Mouse (Mus musculus): Measurements from ENCODE around the gene Neurog1. TPM values are rescaled to one million over a fixed set of nuclear protein-coding genes. Genes with fewer than 3 reads are reported as not detected.

Neurog1 gene
- polyA plus RNA-seq, 1 experiment from 2014 or later, result 4.5 TPM

DNA sequence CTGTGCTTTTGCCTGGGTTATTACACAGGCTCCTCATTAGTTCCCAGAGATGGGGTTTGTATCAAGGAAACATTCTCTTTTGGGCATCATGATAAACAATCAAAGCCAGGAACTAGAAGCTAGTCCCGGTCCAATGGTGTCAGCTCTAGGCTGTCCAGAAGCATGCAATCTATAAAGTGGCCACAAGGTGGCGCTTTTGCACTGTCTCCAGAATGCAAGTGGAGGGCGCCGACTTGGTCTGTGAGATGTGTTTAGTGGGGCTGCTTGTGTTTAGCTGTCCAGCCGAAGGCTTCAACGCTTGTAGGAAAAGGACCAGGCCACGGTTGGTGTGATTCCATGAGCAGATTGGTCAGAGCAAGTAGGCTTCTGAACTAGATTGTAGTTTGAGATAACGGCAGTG lies 27.5 kb upstream of the Neurog1 start:
- ATAC-seq (ENCODE audit: low read depth), result peak; percentile 94
- 21% methylated on average over 8 of the region's 8 CpGs for WGBS
- Histone ChIP-seq H3K9me3 (no peaks in the 10 kb centered on the region), H3K4me3 (no peak overlapping the region), H3K9ac (no peak overlapping the region), H3K4me1 (replicated peaks) (no peaks in the 10 kb centered on the region), H3K4me2 (no peak overlapping the region), H3K27me3 (peaks cover 14% of the 10 kb centered on the region; the same call in 1 of the 2 replicates), H3K27ac (replicated peaks) (no peak overlapping the region), H3K36me3 (no peaks in the 10 kb centered on the region)

DNA sequence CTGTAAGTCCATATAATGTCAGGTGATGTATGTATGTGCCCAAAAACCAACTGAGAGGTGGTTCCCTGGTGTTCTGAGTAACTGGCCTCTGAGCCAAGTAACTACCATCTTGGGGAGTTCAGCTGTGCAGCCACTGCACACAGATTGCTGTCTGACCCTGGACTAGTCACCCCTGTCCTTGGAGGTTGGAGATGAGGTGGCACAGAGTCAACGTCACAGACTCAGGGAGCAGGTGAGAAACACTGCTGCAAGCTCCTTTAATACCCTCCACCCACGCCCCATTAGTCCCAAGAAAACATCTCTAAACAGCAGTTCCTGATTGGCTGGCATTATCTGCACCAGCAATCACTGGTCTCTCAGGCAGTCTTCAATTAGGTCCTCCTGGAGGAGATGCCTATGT lies 23.2 kb upstream of the Neurog1 start:
- Histone ChIP-seq H3K36me3 (no peaks in the 10 kb centered on the region), H3K4me1 (replicated peaks) (no peaks in the 10 kb centered on the region), H3K27me3 (peaks cover 4% of the 10 kb centered on the region), H3K9ac (no peak overlapping the region), H3K9me3 (peaks cover 3% of the 10 kb centered on the region; the same call in 1 of the 2 replicates), H3K4me3 (no peak overlapping the region), H3K27ac (replicated peaks) (no peak overlapping the region), H3K4me2 (no peak overlapping the region)
- WGBS, result 62% methylated on average over 2 of the region's 2 CpGs
- no peak for ATAC-seq (ENCODE audit: low read depth)

DNA sequence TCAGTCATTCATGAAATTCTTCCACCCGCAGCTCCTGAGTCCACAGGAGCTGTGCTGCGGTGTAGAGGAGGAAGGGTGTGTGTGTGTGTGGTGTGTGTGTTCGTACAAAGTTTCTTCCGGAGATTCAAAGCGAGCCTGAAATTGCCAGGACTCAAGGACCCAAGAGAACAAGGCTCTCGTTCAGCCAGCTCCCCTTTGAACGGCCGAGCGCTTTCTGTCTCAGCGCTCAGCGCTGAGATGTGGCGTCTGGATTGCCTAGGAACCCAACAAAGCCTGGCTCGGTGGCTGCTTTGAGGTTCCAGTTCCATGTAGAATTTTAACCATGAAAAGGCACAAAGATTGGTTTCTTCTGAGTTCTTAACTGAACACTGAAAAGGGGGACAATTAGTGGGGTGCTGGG lies 18.2 kb upstream of the Neurog1 start:
- H3K27me3 ChIP-seq, result peaks cover 35% of the 10 kb centered on the region
- no peak for ATAC-seq (ENCODE audit: low read depth)
- 61% methylated on average over 13 of the region's 13 CpGs for WGBS

DNA sequence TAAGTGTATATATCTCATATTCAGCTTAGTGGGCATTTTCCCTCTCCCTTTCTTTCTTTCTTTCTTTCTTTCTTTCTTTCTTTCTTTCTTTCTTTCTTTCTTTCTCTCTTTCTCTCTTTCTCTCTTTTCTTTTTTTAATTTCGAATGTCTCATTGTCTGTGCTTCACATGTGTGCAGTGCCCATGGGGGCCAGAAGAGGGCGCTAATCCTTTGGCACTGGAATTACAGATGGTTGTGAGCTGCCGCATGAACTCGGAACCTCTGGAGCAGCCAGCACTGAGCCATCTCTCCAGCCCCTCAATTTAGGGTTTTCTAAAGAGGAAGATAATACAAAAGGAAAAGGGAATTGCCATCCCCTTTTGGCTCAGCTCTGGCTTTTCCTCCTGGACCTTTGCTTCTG lies 15.4 kb upstream of the Neurog1 start:
- Histone ChIP-seq H3K9me3 (no peaks in the 10 kb centered on the region; the same call in none of the 2 replicates), H3K9ac (no peak overlapping the region), H3K4me2 (no peak overlapping the region), H3K27me3 (peaks cover 62% of the 10 kb centered on the region), H3K4me3 (no peak overlapping the region), H3K36me3 (no peaks in the 10 kb centered on the region), H3K4me1 (replicated peaks) (no peaks in the 10 kb centered on the region; the same call in 1 of the 2 replicates), H3K27ac (replicated peaks) (no peak overlapping the region)
- ATAC-seq (ENCODE audit: low read depth), result no peak
- 79% methylated on average over 4 of the region's 4 CpGs for WGBS

More for the DNA sequence above, 18.2 kb upstream of the Neurog1 start:
- Histone ChIP-seq H3K4me2 (no peak overlapping the region), H3K27ac (replicated peaks) (no peak overlapping the region), H3K9ac (no peak overlapping the region), H3K9me3 (peaks cover 3% of the 10 kb centered on the region; the same call in 1 of the 2 replicates), H3K4me1 (replicated peaks) (no peaks in the 10 kb centered on the region; the same call in 1 of the 2 replicates), H3K36me3 (no peaks in the 10 kb centered on the region), H3K4me3 (no peak overlapping the region)

DNA sequence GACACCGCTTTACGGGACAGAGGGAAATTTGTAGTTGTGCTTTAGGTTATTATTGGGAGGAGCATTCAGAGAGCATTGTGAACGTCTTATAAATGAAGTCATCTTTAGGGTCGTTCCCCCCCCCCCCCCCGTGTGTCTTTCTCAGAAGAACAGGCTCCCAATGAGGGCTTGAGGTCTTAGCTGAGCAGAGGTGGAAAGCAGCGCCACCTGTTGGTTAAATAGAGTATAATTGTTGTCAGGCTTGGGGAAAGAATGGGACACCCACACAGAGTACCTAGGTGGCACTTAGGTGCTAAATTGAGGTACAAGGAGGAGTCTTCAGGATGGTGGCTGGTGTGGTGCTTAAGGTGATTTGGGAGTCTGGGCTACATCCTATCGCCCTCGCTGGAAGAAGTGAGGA lies 14.5 kb upstream of the Neurog1 start:
- Histone ChIP-seq H3K4me3 (no peak overlapping the region), H3K27ac (replicated peaks) (no peak overlapping the region), H3K4me1 (replicated peaks) (no peaks in the 10 kb centered on the region; the same call in 1 of the 2 replicates), H3K9ac (no peak overlapping the region), H3K9me3 (no peaks in the 10 kb centered on the region; the same call in none of the 2 replicates), H3K36me3 (no peaks in the 10 kb centered on the region), H3K4me2 (no peak overlapping the region), H3K27me3 (peaks cover 72% of the 10 kb centered on the region)
- peak; percentile 32; the same call in 1 of the 2 replicates for ATAC-seq (ENCODE audit: low read depth)
- WGBS, result 39% methylated on average over 8 of the region's 8 CpGs

DNA sequence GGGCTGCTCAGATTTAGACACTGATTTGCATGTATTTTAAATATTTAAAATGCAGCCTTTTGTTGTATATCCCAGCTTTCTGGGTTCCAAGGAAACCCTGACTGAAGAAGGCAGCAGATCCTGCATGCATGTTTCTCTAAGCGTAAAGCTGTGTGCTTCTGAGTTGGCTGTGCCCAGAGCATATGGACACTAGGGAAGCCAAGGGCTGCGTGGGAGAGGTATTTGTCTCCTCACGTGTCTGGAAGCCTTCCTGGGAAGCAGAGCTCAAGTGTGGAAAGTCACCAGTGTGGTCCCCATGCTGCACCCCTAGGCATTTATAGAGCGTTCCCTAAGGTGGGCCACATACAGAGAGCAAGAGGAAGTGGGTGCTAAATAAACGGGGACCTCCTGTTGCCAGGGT lies 13.7 kb upstream of the Neurog1 start:
- Histone ChIP-seq H3K27me3 (peaks cover 80% of the 10 kb centered on the region), H3K27ac (replicated peaks) (no peak overlapping the region)

DNA sequence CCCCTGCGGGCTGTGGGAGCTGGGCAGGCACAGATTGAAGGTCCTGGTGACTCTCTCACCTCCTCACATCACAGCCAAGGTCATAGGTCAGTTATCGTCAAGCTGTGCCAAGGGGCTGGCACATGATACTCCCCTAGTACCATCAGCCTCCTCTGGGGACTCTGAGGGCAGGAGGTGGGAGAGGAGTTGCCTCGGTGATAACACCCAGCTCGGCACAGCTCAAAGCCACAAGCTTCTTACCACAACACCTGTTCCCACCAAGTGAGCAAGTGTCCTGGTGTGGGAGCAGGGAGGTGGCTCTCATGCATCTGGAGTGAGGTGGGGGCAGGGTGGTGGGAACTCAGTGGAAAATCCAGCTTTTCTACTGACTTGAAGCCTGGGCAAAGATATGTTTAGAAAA lies 10.3 kb upstream of the Neurog1 start:
- H3K4me2 ChIP-seq, result no peak overlapping the region
- H3K36me3 ChIP-seq, result no peaks in the 10 kb centered on the region
- H3K4me1 ChIP-seq (replicated peaks), result peaks cover 28% of the 10 kb centered on the region
- H3K9me3 ChIP-seq, result no peaks in the 10 kb centered on the region; the same call in 1 of the 2 replicates
- no peak overlapping the region for H3K4me3 ChIP-seq
- no peak overlapping the region for H3K27ac ChIP-seq (replicated peaks)
- WGBS, result 60% methylated on average over 4 of the region's 4 CpGs
- no peak for ATAC-seq (ENCODE audit: low read depth)
- peaks cover 92% of the 10 kb centered on the region for H3K27me3 ChIP-seq
- H3K9ac ChIP-seq, result no peak overlapping the region

More for the DNA sequence above, 13.7 kb upstream of the Neurog1 start:
- Histone ChIP-seq H3K9me3 (no peaks in the 10 kb centered on the region; the same call in 1 of the 2 replicates), H3K4me3 (no peak overlapping the region), H3K4me1 (replicated peaks) (no peaks in the 10 kb centered on the region; the same call in 1 of the 2 replicates), H3K36me3 (no peaks in the 10 kb centered on the region), H3K4me2 (no peak overlapping the region), H3K9ac (no peak overlapping the region)
- WGBS, result 72% methylated on average over 5 of the region's 5 CpGs
- ATAC-seq (ENCODE audit: low read depth), result no peak

DNA sequence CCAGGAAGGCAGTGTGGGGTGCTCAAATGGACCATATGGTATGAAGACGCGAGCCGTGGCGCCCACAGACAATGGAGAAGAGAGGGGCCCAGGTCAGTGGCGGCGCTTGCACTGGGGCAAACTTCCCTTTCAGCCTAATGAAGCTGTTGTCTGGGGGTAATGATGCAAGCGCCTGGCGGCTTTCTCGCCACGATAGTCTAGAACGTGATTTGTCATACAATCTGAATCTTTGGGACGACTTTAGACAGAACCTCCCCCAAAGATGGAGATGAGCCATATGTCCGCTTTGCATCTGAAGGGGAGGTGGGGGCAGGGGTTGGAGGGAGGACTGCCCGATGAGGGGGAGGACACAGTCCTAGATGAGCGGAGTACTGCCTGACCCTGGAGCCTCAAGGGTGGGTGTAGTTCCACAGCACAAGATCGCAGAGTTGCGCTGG lies 8.4 kb upstream of the Neurog1 start:
- Histone ChIP-seq H3K27ac (replicated peaks) (no peak overlapping the region), H3K4me3 (no peak overlapping the region), H3K27me3 (peaks cover 100% of the 10 kb centered on the region), H3K9me3 (no peaks in the 10 kb centered on the region; the same call in 1 of the 2 replicates), H3K4me2 (no peak overlapping the region), H3K4me1 (replicated peaks) (peaks cover 43% of the 10 kb centered on the region), H3K9ac (0 out of 2 replicates have a peak overlapping the region, but pooled peaks have one; percentile 17), H3K36me3 (no peaks in the 10 kb centered on the region)
- WGBS, result under 1% methylated on average over 17 of the region's 17 CpGs
- peak; percentile 24 for ATAC-seq (ENCODE audit: low read depth)

DNA sequence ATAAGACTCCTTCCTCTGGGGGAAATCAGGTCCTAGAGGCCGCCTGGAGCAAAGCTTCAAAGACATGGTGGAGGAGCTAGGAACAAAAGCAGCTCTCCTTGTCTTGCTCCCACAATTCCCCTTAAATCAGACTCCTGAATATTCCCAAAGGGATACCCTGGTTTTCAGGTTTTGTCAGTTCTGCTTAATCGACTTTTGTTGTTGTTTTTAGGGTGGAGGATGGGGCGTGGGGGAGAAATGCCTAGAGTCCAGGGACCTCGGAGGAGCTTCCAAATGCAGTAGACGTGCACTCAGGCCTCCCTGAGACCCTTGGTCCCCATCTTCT lies 7.9 kb upstream of the Neurog1 start:
- Histone ChIP-seq H3K4me2 (no peak overlapping the region), H3K27me3 (peaks cover 100% of the 10 kb centered on the region), H3K9me3 (no peaks in the 10 kb centered on the region; the same call in 1 of the 2 replicates), H3K4me3 (no peak overlapping the region), H3K9ac (0 out of 2 replicates have a peak overlapping the region, but pooled peaks have one; percentile 17), H3K36me3 (no peaks in the 10 kb centered on the region), H3K4me1 (replicated peaks) (peaks cover 44% of the 10 kb centered on the region), H3K27ac (replicated peaks) (no peak overlapping the region)
- 3% methylated on average over 5 of the region's 5 CpGs for WGBS
- no peak for ATAC-seq (ENCODE audit: low read depth)

DNA sequence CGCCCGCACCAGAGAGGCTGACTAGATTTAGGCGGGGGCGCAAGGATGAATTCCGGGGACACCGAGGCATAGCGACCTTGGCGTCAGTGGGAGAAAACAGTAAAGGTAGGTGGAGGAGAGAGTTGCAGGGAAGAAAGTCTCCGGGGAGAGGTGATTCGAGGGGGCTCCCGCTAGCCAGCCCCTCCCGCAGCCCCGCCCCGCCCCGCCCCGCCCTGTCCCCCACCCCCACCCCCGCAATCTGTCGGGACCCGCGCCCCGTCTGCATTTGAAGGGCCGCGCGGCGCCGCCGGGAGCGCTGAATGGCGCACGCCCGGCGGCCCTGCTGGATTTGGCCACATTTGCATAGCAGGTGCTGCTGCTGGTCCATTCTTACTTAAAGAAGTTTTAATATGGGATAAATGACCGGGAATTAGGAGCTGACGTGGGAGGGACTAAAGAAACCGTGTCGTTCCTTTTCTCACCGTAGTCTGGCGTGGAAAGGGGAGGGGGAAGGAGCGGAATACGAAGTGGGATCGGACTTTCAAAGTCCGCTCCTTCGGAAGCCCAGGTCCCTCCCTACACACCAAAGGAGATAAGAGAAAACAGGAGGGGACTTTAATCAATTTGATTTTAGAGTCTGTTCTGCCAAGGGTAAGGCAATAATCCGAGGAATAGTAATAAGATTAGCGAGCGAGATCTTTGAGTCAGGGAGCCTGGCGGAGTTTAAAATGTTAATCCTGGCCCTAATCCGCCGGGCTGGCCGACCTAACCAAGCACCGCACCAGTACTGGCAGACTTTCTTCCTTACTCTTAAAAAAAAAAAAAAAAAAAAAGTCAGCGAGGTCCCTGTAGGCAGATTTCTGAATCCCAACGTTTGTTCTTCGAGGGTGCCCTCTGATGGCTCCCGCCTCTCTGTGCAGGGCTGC lies 7.3 kb upstream of the Neurog1 start:
- H3K9ac ChIP-seq, result peak overlapping the region; percentile 60
- no peak for ATAC-seq (ENCODE audit: low read depth)
- peaks cover 100% of the 10 kb centered on the region for H3K27me3 ChIP-seq
- H3K4me2 ChIP-seq, result peak overlapping the region; percentile 61
- H3K9me3 ChIP-seq, result no peaks in the 10 kb centered on the region
- H3K4me1 ChIP-seq (replicated peaks), result peaks cover 44% of the 10 kb centered on the region
- no peaks in the 10 kb centered on the region for H3K36me3 ChIP-seq
- WGBS, result under 1% methylated on average over 55 of the region's 55 CpGs
- H3K4me3 ChIP-seq, result peak overlapping the region; percentile 33
- no peak overlapping the region for H3K27ac ChIP-seq (replicated peaks)

DNA sequence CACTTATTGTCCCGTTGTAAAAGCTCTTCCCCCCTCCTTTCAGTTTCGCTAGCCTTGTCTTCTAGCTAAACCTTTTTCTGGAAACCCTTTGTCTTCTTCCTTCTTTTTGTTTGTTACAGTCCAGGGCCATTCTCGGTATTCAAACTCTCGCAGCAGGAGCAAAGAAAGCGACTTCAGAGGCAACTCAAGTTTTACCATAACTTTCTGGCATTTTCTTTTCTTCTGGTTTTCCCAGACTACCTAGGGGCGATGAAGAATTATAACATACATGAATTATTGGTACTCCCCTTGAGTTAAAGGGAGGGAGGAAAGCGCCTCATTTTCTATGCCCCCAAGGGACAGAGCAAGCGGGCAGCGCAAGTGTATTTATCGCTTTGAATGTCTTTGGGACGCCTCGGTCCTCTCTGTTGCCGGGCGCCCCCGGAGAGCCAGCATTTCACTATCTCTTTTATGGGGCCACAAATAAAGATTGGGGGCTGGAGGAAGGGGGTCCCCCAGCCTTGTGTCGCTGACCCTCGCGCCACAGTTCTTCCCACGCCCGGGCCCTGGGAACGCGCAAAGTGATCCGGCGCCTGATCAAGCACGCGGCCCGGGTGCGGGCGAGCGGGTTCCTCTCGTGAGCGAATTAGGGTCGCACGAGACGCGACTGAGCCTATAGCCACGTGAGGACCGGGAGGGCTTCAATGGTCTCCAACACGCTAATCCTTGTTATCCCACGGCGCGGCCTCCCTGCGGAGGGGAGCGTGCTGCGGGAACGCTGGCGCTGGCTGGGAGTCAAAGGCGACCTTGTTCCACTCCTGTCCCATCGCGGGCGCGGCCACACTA lies 6.4 kb upstream of the Neurog1 start:
- Histone ChIP-seq H3K4me2 (peak overlapping the region; percentile 61), H3K9ac (peak overlapping the region; percentile 60)

More for the DNA sequence above, 6.4 kb upstream of the Neurog1 start:
- Histone ChIP-seq H3K9me3 (no peaks in the 10 kb centered on the region), H3K27me3 (peaks cover 100% of the 10 kb centered on the region), H3K4me1 (replicated peaks) (peaks cover 44% of the 10 kb centered on the region), H3K36me3 (no peaks in the 10 kb centered on the region), H3K4me3 (peak overlapping the region; percentile 33), H3K27ac (replicated peaks) (no peak overlapping the region)
- under 1% methylated on average over 52 of the region's 52 CpGs for WGBS
- no peak for ATAC-seq (ENCODE audit: low read depth)

Measured in neural tube, embryonic 13.5 days (tissue).